Mouse (Mus musculus) embryonic facial prominence, embryonic 10.5 days (tissue): ENCODE data around the gene Vps39. TPM values are rescaled to one million over a fixed set of nuclear protein-coding genes. Genes with fewer than 3 reads are reported as not detected.
A peak's percentile ranks its signal among the peaks of the same experiment; 100 is the strongest.

Experiments
- DNase-seq: peaks from one replicate; pipeline ENCODE4 v3.0.0-alpha.2; 2017; ENCODE audit warnings: low spot score
- H3K27ac ChIP-seq: fragments of 300-500 bp; sonication (generic); replicated peaks from 2 replicates; pipeline ENCODE4 v1.5.1; 2016; ENCODE audit warnings: mild to moderate bottlenecking
- H3K27me3 ChIP-seq: fragments of 300-500 bp; sonication (generic); replicated peaks from 2 replicates; pipeline ENCODE4 v1.6.1; 2016; ENCODE audit warnings: low read depth, mild to moderate bottlenecking; ENCODE audit not compliant: poor library complexity, severe bottlenecking
- H3K36me3 ChIP-seq: fragments of 300-500 bp; sonication (generic); replicated peaks from 2 replicates; pipeline ENCODE4 v1.6.1; 2016; ENCODE audit warnings: mild to moderate bottlenecking, moderate library complexity
- H3K4me1 ChIP-seq: fragments of 300-500 bp; sonication (generic); 2 replicates; pipeline ENCODE4 v1.6.1; 2016
- H3K4me3 ChIP-seq: fragments of 300-500 bp; sonication (generic); 2 replicates; pipeline ENCODE4 v1.5.1; 2016; ENCODE audit warnings: mild to moderate bottlenecking, moderate library complexity
- H3K9me3 ChIP-seq: fragments of 300-500 bp; sonication (generic); 2 replicates; pipeline ENCODE4 v1.6.1; 2016; ENCODE audit warnings: mild to moderate bottlenecking
- WGBS: fragments of 180-500 bp; shearing (Covaris S2); methylation state at CpG from one replicate; pipeline ENCODE4 v1.1.7; 2016; 5-methylcytosine and 5-hydroxymethylcytosine counted together
- polyA plus RNA-seq: library from polyadenylated mRNA; unstranded; fragments of >200 nt; fragmentation: Nextera tagmentation; extraction: Ambion mirVana; gene quantifications from 2 replicates; pipeline ENCODE4 v1.2.1, GENCODE M21; 2016

Gene Vps39
- polyA plus RNA-seq, 1 experiment from 2014 or later = 27.1 TPM

- H3K4me1 ChIP-seq = no peaks in the 10 kb centered on the region
- no peaks in the 10 kb centered on the region for H3K9me3 ChIP-seq
- WGBS = 72% methylated on average over 5 of the region's 5 CpGs
- no peak within 1 kb of the TSS for H3K4me3 ChIP-seq
- H3K27me3 ChIP-seq = no peaks in the 10 kb centered on the region
- H3K36me3 ChIP-seq = no peaks in the 10 kb centered on the region
- no peak within 1 kb of the TSS for H3K27ac ChIP-seq
- DNase-seq = no peak
Observed at GRCm38 (mm10) chr2:120288995-120289394, 63.9 kb downstream of the Vps39 start, which contains the start of gene Pla2g4d. Gene Pla2g4d, minus strand, starts transcription at chr2:120289197.

GRCm38 (mm10) chr2:120288401-120288800 lies 64.5 kb downstream of the Vps39 start:
- Histone ChIP-seq H3K4me1 (0 out of 2 replicates have a peak, but pooled peaks cover 3% of the 10 kb centered on the region), H3K36me3 (no peaks in the 10 kb centered on the region), H3K9me3 (no peaks in the 10 kb centered on the region), H3K27ac (no peak overlapping the region), H3K4me3 (no peak overlapping the region), H3K27me3 (no peaks in the 10 kb centered on the region)
- whole genome bisulfite sequencing = 87% methylated on average over 3 of the region's 3 CpGs
- no peak for DNase-seq

DNA sequence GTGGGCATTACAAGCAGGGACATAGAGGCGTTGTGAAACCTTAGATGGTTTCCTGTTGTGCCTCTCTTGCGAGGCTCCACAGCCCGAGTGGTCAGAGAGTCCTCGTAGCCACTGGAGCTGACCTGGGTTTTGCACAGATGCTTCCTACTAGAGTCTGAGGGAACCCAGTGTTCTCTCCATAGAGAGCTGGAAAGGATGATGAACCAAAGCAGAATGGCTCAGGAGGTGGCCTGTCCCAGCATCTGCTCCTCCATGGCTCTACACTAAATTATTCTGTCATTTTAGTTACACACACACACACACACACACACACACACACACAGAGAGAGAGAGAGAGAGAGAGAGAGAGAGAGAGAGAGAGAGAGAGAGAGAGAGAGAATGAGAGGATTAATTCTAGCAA lies 67.3 kb downstream of the Vps39 start:
- WGBS = 73% methylated on average over 4 of the region's 4 CpGs

DNA sequence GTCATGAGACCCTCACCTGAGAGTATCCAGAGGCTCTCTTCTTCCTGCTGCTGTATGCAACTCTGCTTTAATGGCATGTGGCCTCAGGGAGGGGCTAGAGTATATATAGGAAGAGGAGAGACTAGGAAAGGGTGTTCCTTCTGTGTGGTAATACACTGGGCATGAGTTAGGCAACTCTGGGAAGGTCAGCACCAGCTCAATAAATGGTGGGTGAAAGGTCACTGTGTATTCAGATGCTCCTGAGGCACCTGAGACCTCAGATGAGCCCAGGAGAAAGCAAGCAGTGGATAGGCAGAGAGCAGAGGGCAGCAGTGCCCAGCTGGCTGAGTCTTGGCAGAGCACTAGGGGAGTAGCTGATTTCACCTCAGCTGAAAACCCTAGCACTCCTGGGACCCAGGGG lies 68.2 kb downstream of the Vps39 start:
- DNase-seq = no peak
- no peak overlapping the region for H3K27ac ChIP-seq
- H3K9me3 ChIP-seq = no peaks in the 10 kb centered on the region
- H3K4me1 ChIP-seq = peaks cover 3% of the 10 kb centered on the region; the same call in 1 of the 2 replicates
- no peaks in the 10 kb centered on the region for H3K27me3 ChIP-seq
- H3K36me3 ChIP-seq = no peaks in the 10 kb centered on the region
- H3K4me3 ChIP-seq = no peak overlapping the region

More for the DNA sequence above, 67.3 kb downstream of the Vps39 start:
- Histone ChIP-seq H3K4me1 (0 out of 2 replicates have a peak, but pooled peaks cover 3% of the 10 kb centered on the region), H3K36me3 (no peaks in the 10 kb centered on the region), H3K9me3 (no peaks in the 10 kb centered on the region), H3K4me3 (no peak overlapping the region), H3K27me3 (no peaks in the 10 kb centered on the region), H3K27ac (no peak overlapping the region)
- no peak for DNase-seq

GRCm38 (mm10) chr2:120284094-120284493 lies 68.8 kb downstream of the Vps39 start:
- 83% methylated on average over 5 of the region's 5 CpGs for WGBS

DNA sequence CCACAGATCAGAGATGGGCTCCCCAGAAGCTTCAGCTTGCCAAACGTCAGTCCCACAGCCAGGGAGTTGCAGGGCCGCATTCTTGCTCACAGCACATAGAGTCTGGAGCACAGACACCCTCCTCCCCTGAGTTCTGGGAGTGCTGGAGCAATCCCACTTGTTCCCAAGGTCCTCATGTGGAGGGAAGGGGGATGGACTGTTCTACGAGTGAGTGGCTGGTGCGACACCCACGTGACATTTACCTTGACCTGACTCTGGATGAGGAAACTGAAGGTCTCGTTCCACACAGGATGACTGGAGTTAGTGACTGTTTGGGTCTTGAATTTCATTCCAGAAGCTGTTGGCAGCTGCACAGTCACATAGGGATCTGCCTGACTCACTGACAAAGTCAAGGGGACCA lies 69.4 kb downstream of the Vps39 start:
- 56% methylated on average over 6 of the region's 6 CpGs for WGBS
- H3K4me3 ChIP-seq = no peak overlapping the region
- no peak for DNase-seq
- peaks cover 3% of the 10 kb centered on the region; the same call in 1 of the 2 replicates for H3K4me1 ChIP-seq
- H3K9me3 ChIP-seq = no peaks in the 10 kb centered on the region
- H3K36me3 ChIP-seq = no peaks in the 10 kb centered on the region
- no peaks in the 10 kb centered on the region for H3K27me3 ChIP-seq
- no peak overlapping the region for H3K27ac ChIP-seq

More at GRCm38 (mm10) chr2:120284094-120284493, 68.8 kb downstream of the Vps39 start:
- H3K4me1 ChIP-seq = peaks cover 3% of the 10 kb centered on the region; the same call in 1 of the 2 replicates
- no peaks in the 10 kb centered on the region for H3K9me3 ChIP-seq
- no peaks in the 10 kb centered on the region for H3K27me3 ChIP-seq
- no peak for DNase-seq
- no peak overlapping the region for H3K4me3 ChIP-seq
- H3K27ac ChIP-seq = no peak overlapping the region
- no peaks in the 10 kb centered on the region for H3K36me3 ChIP-seq

DNA sequence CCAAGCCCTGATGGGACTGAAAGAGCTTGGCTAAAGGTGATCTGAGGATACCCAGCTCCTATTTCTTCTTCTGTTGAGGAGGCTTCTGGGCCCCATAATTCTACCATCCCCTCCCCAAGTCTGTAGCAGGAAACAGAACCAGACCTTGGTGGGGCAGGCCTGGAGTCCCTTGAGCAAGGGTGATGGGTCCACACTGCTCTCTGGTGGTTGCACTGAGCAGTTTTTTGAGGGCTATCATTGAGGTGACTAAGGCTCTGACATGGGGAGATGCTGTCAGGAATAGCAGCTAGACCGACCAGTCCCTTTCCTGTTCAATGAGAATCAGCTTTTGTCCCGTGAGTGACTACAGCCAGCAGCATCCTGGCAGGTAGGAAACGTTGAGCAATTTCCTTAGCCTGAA lies 71.7 kb downstream of the Vps39 start:
- H3K27ac ChIP-seq = no peak overlapping the region
- no peak overlapping the region for H3K4me3 ChIP-seq
- no peaks in the 10 kb centered on the region for H3K36me3 ChIP-seq
- H3K9me3 ChIP-seq = no peaks in the 10 kb centered on the region
- H3K4me1 ChIP-seq = peaks cover 3% of the 10 kb centered on the region; the same call in 1 of the 2 replicates
- H3K27me3 ChIP-seq = no peaks in the 10 kb centered on the region
- 47% methylated on average over 3 of the region's 3 CpGs for WGBS
- no peak for DNase-seq

- peaks cover 3% of the 10 kb centered on the region; the same call in 1 of the 2 replicates for H3K4me1 ChIP-seq
- WGBS = 14% methylated on average over 8 of the region's 8 CpGs
- H3K27me3 ChIP-seq = no peaks in the 10 kb centered on the region
- no peak overlapping the region for H3K27ac ChIP-seq
- peak; percentile 57 for DNase-seq
- H3K9me3 ChIP-seq = no peaks in the 10 kb centered on the region
- H3K4me3 ChIP-seq = no peak overlapping the region
- H3K36me3 ChIP-seq = no peaks in the 10 kb centered on the region
Observed at GRCm38 (mm10) chr2:120279961-120280360, 73.0 kb downstream of the Vps39 start.

GRCm38 (mm10) chr2:120276951-120277350 lies 76.0 kb downstream of the Vps39 start:
- H3K27ac ChIP-seq = no peak overlapping the region; the same call in 1 of the 2 replicates
- H3K4me3 ChIP-seq = no peak overlapping the region
- H3K4me1 ChIP-seq = no peaks in the 10 kb centered on the region; the same call in 1 of the 2 replicates
- H3K9me3 ChIP-seq = no peaks in the 10 kb centered on the region
- no peaks in the 10 kb centered on the region for H3K27me3 ChIP-seq
- no peak for DNase-seq
- 80% methylated on average over 4 of the region's 4 CpGs for WGBS
- no peaks in the 10 kb centered on the region for H3K36me3 ChIP-seq

DNA sequence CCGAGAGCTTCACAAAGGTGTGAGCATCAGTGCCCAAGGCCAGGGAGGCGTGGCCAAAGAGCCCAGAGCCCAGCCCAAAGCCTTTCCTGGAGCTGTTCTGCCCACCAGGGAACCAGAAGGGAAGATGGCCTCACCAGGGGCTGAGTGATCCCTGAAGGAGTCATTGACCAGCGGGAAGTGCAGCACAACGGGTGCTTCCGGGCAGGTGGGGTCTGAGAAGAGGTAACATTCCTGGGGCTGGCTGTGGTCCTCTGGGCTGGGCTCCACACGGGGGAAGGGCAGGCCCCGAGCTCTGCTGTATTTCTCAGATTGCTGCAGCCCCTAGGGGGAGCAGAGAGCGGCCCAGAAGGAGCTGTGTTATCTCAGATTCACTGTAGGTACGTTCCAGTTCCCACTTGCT lies 84.3 kb downstream of the Vps39 start:
- H3K27me3 ChIP-seq = peaks cover 25% of the 10 kb centered on the region
- H3K36me3 ChIP-seq = no peaks in the 10 kb centered on the region
- H3K4me1 ChIP-seq = peaks cover 17% of the 10 kb centered on the region
- H3K27ac ChIP-seq = peak overlapping the region; percentile 37; the same call in 1 of the 2 replicates
- peak; percentile 56 for DNase-seq
- H3K9me3 ChIP-seq = no peaks in the 10 kb centered on the region
- peak overlapping the region; percentile 37 for H3K4me3 ChIP-seq
- WGBS = 2% methylated on average over 9 of the region's 9 CpGs

Other genes starting within 250 kb of the Vps39 start
- 25.9 and 26.3 TPM in 2 replicates for gene Ehd4, start 198.5 kb downstream of the Vps39 start, polyA plus RNA-seq
- gene Pla2g4e, start 107.8 kb downstream of the Vps39 start, polyA plus RNA-seq = not detected in 2 replicates
- gene Pla2g4d, start 63.9 kb downstream of the Vps39 start, polyA plus RNA-seq = 0.04 and 0.05 TPM in 2 replicates
- not detected in 2 replicates for gene Pla2g4f, start 39.0 kb downstream of the Vps39 start, polyA plus RNA-seq
- 7.0 and 10.1 TPM in 2 replicates for gene Ganc, start 50.8 kb upstream of the Vps39 start, polyA plus RNA-seq
- gene Tmem87a, start 51.0 kb upstream of the Vps39 start, polyA plus RNA-seq = 7.1 TPM in 2 replicates
- gene Capn3, start 102.9 kb upstream of the Vps39 start, polyA plus RNA-seq = 1.6 and 1.7 TPM in 2 replicates
- 77.8 and 78.8 TPM in 2 replicates for gene Zfp106, start 210.7 kb upstream of the Vps39 start, polyA plus RNA-seq
- 57.4 and 60.5 TPM in 2 replicates for gene Snap23, start 214.5 kb upstream of the Vps39 start, polyA plus RNA-seq